Mouse (Mus musculus): ENCODE measurements at regions not wholly inside any gene's neighbourhood (a gene's known extent, or its start where the extent isn't known, plus 50 kb on each side); places are given as distances from the start of the nearest gene placed in this dataset.

DNA sequence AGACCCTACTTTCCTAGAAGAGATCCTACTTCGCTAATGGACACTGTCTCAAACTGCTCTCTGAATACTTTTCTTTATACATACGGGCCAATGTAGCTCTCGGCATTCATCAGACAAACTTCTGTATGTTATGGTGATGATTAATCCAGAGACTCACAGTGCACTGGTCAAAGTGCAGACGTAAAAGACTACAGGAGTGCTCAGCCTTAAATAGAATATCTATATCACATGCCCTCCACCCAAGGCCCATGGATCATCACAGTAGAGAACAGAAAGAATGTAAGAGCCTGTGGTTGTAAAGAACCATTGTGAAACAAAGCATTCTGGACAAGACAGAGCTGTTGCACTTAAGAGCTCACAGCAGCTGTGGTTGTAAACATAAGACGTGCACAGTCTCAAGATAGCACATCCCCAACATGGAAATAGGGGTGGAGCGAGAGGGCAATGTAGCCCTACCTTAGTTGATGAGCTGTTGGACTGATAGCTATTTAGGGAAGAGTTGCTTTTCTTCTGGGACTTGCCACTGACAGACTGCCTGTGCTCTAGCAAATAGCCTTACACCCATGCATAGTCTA is 110.0 kb upstream of the Fat1 start:
- TF ChIP-seq CTCF (conservative IDR thresholded peaks at IDR 0.05; ENCODE audit: low read length) (no peak), POU5F1 (IDR thresholded peaks at IDR 0.05; ENCODE audit: borderline replicate concordance, low read length) (no peak), NANOG (IDR thresholded peaks at IDR 0.05; ENCODE audit: borderline replicate concordance, low read length) (no peak)
